Mouse (Mus musculus) ES-E14 (cell line): Measurements from ENCODE around the gene Syt6.

Source experiments
- HCFC1 ChIP-seq: IDR thresholded peaks from 2 replicates; pipeline ENCODE4 v1.6.1; 2012; ENCODE audit warnings: low read length, inconsistent platforms, borderline replicate concordance; ENCODE audit not compliant: insufficient read depth
- MAFK ChIP-seq: IDR thresholded peaks from 2 replicates; pipeline ENCODE4 v1.6.1; 2014; ENCODE audit warnings: mild to moderate bottlenecking, low read depth, low read length, inconsistent platforms; ENCODE audit not compliant: insufficient read depth

DNA sequence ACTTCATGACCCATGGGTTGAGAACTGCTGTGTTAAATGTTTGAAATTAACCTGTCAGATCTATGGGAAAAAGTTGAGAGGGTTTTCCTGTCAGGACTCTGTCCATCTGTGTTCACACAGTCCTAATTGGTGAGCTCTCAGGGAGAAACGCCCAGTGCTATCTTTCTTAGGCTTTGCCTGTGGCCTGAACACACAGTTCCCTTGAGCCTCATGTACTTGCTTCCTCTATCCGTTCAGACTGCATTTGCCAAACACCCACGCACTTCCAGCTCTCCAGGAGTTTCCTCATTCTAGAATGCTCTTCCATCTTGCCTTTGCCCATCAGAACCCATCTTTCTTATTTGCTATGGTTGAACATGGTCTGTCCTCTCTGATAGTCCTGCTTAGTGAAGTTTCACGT is 73.5 kb downstream of the Syt6 start:
- TF ChIP-seq MAFK (no peak), HCFC1 (no peak)
